Mouse (Mus musculus): ENCODE data around the gene Haus6. TPM values are rescaled to one million over a fixed set of nuclear protein-coding genes. Genes with fewer than 3 reads are reported as not detected.

The Haus6 gene
- polyA plus RNA-seq, 1 experiment from 2014 or later, result 5.9 TPM

- no peak within 1 kb of the TSS for H3K4me2 ChIP-seq
- WGBS, result 91% methylated on average over 7 of the region's 7 CpGs
- H3K9me3 ChIP-seq, result no peaks in the 10 kb centered on the region
- H3K27ac ChIP-seq, result no peak within 1 kb of the TSS
- no peaks in the 10 kb centered on the region for H3K36me3 ChIP-seq (replicated peaks)
- no peak within 1 kb of the TSS for H3K4me3 ChIP-seq
- H3K9ac ChIP-seq, result no peak within 1 kb of the TSS
- no peak for ATAC-seq (replicated peaks)
- no peaks in the 10 kb centered on the region for H3K4me1 ChIP-seq
- no peaks in the 10 kb centered on the region for H3K27me3 ChIP-seq (replicated peaks)
Observed at GRCm38 (mm10) chr4:86558228-86558627, 53.6 kb downstream of the Haus6 start, which contains the start of gene Saxo1. Gene Saxo1 (minus strand): TSS chr4:86558328.

- H3K9me3 ChIP-seq, result no peaks in the 10 kb centered on the region
- H3K27ac ChIP-seq, result no peak overlapping the region
- no peaks in the 10 kb centered on the region for H3K36me3 ChIP-seq (replicated peaks)
- no peak for ATAC-seq (replicated peaks)
- H3K9ac ChIP-seq, result no peak overlapping the region
- WGBS, result 84% methylated on average over 7 of the region's 7 CpGs
- no peaks in the 10 kb centered on the region for H3K4me1 ChIP-seq
- H3K27me3 ChIP-seq (replicated peaks), result no peaks in the 10 kb centered on the region
- no peak overlapping the region for H3K4me3 ChIP-seq
- no peak overlapping the region for H3K4me2 ChIP-seq
Observed at GRCm38 (mm10) chr4:86557371-86557770, 54.5 kb downstream of the Haus6 start.

GRCm38 (mm10) chr4:86555035-86555707 lies 56.7 kb downstream of the Haus6 start:
- Histone ChIP-seq H3K4me2 (no peak overlapping the region), H3K36me3 (replicated peaks) (no peaks in the 10 kb centered on the region), H3K4me3 (no peak overlapping the region), H3K4me1 (no peaks in the 10 kb centered on the region), H3K9me3 (no peaks in the 10 kb centered on the region), H3K9ac (no peak overlapping the region), H3K27me3 (replicated peaks) (no peaks in the 10 kb centered on the region), H3K27ac (no peak overlapping the region)
- 26% methylated on average over 6 of the region's 6 CpGs for WGBS
- ATAC-seq (replicated peaks), result peak; percentile 70

GRCm38 (mm10) chr4:86548332-86548731 lies 63.5 kb downstream of the Haus6 start:
- no peaks in the 10 kb centered on the region for H3K36me3 ChIP-seq (replicated peaks)
- no peaks in the 10 kb centered on the region for H3K27me3 ChIP-seq (replicated peaks)
- H3K4me2 ChIP-seq, result no peak overlapping the region
- H3K27ac ChIP-seq, result no peak overlapping the region
- H3K4me1 ChIP-seq, result no peaks in the 10 kb centered on the region
- no peaks in the 10 kb centered on the region for H3K9me3 ChIP-seq
- no peak for ATAC-seq (replicated peaks)
- H3K9ac ChIP-seq, result no peak overlapping the region
- H3K4me3 ChIP-seq, result no peak overlapping the region
- WGBS, result 89% methylated on average over 9 of the region's 9 CpGs

- no peaks in the 10 kb centered on the region for H3K4me1 ChIP-seq
- WGBS, result 61% methylated on average over 5 of the region's 5 CpGs
- H3K36me3 ChIP-seq (replicated peaks), result no peaks in the 10 kb centered on the region
- no peak overlapping the region for H3K9ac ChIP-seq
- H3K27me3 ChIP-seq (replicated peaks), result no peaks in the 10 kb centered on the region
- H3K4me3 ChIP-seq, result no peak overlapping the region
- no peaks in the 10 kb centered on the region for H3K9me3 ChIP-seq
- H3K27ac ChIP-seq, result no peak overlapping the region
- no peak; the same call in 1 of the 2 replicates for ATAC-seq (replicated peaks)
- H3K4me2 ChIP-seq, result no peak overlapping the region
Observed at GRCm38 (mm10) chr4:86545615-86546014, 66.2 kb downstream of the Haus6 start.

GRCm38 (mm10) chr4:86543999-86544398 lies 67.9 kb downstream of the Haus6 start:
- Histone ChIP-seq H3K27ac (no peak overlapping the region), H3K27me3 (replicated peaks) (no peaks in the 10 kb centered on the region), H3K36me3 (replicated peaks) (no peaks in the 10 kb centered on the region), H3K4me1 (no peaks in the 10 kb centered on the region), H3K9me3 (no peaks in the 10 kb centered on the region), H3K4me2 (no peak overlapping the region), H3K9ac (no peak overlapping the region), H3K4me3 (no peak overlapping the region)
- 62% methylated on average over 3 of the region's 3 CpGs for WGBS
- no peak for ATAC-seq (replicated peaks)

GRCm38 (mm10) chr4:86541573-86541972 lies 70.3 kb downstream of the Haus6 start:
- WGBS, result 89% methylated on average over 1 of the region's 1 CpGs
- no peaks in the 10 kb centered on the region for H3K36me3 ChIP-seq (replicated peaks)
- no peak for ATAC-seq (replicated peaks)
- no peak overlapping the region for H3K9ac ChIP-seq
- H3K27ac ChIP-seq, result no peak overlapping the region
- H3K4me2 ChIP-seq, result no peak overlapping the region
- H3K9me3 ChIP-seq, result no peaks in the 10 kb centered on the region
- no peak overlapping the region for H3K4me3 ChIP-seq
- H3K27me3 ChIP-seq (replicated peaks), result no peaks in the 10 kb centered on the region
- no peaks in the 10 kb centered on the region for H3K4me1 ChIP-seq

GRCm38 (mm10) chr4:86538936-86539335 lies 72.9 kb downstream of the Haus6 start:
- Histone ChIP-seq H3K4me2 (no peak overlapping the region), H3K9me3 (no peaks in the 10 kb centered on the region), H3K4me3 (no peak overlapping the region), H3K27ac (no peak overlapping the region), H3K4me1 (no peaks in the 10 kb centered on the region), H3K27me3 (replicated peaks) (no peaks in the 10 kb centered on the region), H3K9ac (no peak overlapping the region), H3K36me3 (replicated peaks) (no peaks in the 10 kb centered on the region)
- 92% methylated on average over 5 of the region's 5 CpGs for WGBS
- no peak for ATAC-seq (replicated peaks)

GRCm38 (mm10) chr4:86537972-86538371 lies 73.9 kb downstream of the Haus6 start:
- Histone ChIP-seq H3K9ac (no peak overlapping the region), H3K27ac (no peak overlapping the region), H3K9me3 (no peaks in the 10 kb centered on the region), H3K27me3 (replicated peaks) (no peaks in the 10 kb centered on the region), H3K4me1 (no peaks in the 10 kb centered on the region), H3K4me2 (no peak overlapping the region), H3K4me3 (no peak overlapping the region), H3K36me3 (replicated peaks) (no peaks in the 10 kb centered on the region)
- WGBS, result 48% methylated on average over 4 of the region's 4 CpGs
- no peak for ATAC-seq (replicated peaks)

- no peak for ATAC-seq (replicated peaks)
- 66% methylated on average over 5 of the region's 5 CpGs for WGBS
- no peaks in the 10 kb centered on the region for H3K36me3 ChIP-seq (replicated peaks)
- no peak overlapping the region for H3K4me3 ChIP-seq
- H3K27me3 ChIP-seq (replicated peaks), result no peaks in the 10 kb centered on the region
- no peak overlapping the region for H3K27ac ChIP-seq
- no peaks in the 10 kb centered on the region for H3K4me1 ChIP-seq
- H3K4me2 ChIP-seq, result no peak overlapping the region
- H3K9me3 ChIP-seq, result no peaks in the 10 kb centered on the region
- no peak overlapping the region for H3K9ac ChIP-seq
Observed at GRCm38 (mm10) chr4:86534091-86534481, 77.8 kb downstream of the Haus6 start.

- Histone ChIP-seq H3K4me3 (no peak overlapping the region), H3K9me3 (no peaks in the 10 kb centered on the region), H3K9ac (no peak overlapping the region), H3K4me1 (no peaks in the 10 kb centered on the region), H3K36me3 (replicated peaks) (no peaks in the 10 kb centered on the region), H3K4me2 (no peak overlapping the region), H3K27ac (no peak overlapping the region), H3K27me3 (replicated peaks) (no peaks in the 10 kb centered on the region)
- WGBS, result 90% methylated on average over 8 of the region's 8 CpGs
- ATAC-seq (replicated peaks), result no peak
Observed at GRCm38 (mm10) chr4:86533406-86534090, 78.3 kb downstream of the Haus6 start.

- Histone ChIP-seq H3K27ac (no peak overlapping the region), H3K9me3 (no peaks in the 10 kb centered on the region), H3K4me1 (no peaks in the 10 kb centered on the region), H3K9ac (no peak overlapping the region), H3K4me3 (no peak overlapping the region), H3K36me3 (replicated peaks) (no peaks in the 10 kb centered on the region), H3K4me2 (no peak overlapping the region), H3K27me3 (replicated peaks) (no peaks in the 10 kb centered on the region)
- WGBS, result 77% methylated on average over 6 of the region's 6 CpGs
- no peak for ATAC-seq (replicated peaks)
Observed at GRCm38 (mm10) chr4:86529161-86529560, 82.7 kb downstream of the Haus6 start.
